Mouse (Mus musculus): ENCODE data around the gene Ammecr1.

The Ammecr1 gene

GRCm38 (mm10) chrX:142966008-142966966 lies at the start of gene Ammecr1:
Gene Ammecr1 (minus strand): TSS chrX:142966728.
- DNase-seq, result peak; percentile 73 to 87

DNA sequence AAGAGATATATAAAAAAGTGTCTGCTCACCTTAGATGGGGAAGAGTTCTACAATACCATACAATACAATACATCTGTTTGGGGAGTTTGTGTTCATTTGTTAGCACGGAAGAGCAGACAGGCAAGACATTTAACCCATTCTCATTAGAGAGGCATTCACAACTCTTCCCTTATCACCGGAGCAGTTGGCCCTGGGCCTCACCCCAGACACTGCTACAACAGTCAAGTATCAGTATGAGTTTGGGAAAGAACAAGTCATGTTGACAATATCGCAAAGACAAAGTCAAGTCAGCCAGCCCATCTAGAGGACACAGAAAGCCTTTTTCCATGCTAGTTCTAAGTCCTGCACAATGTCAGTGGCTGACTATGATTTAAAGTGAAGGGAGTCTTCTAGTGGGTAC lies 47.6 kb upstream of the Ammecr1 start:
- no peak for DNase-seq

- DNase-seq, result no peak
Measured at GRCm38 (mm10) chrX:143012334-143012733, 45.8 kb upstream of the Ammecr1 start.

- DNase-seq, result no peak
Measured at GRCm38 (mm10) chrX:143011865-143012264, 45.3 kb upstream of the Ammecr1 start.

GRCm38 (mm10) chrX:143004131-143004846 lies 37.8 kb upstream of the Ammecr1 start:
- no peak for DNase-seq

DNA sequence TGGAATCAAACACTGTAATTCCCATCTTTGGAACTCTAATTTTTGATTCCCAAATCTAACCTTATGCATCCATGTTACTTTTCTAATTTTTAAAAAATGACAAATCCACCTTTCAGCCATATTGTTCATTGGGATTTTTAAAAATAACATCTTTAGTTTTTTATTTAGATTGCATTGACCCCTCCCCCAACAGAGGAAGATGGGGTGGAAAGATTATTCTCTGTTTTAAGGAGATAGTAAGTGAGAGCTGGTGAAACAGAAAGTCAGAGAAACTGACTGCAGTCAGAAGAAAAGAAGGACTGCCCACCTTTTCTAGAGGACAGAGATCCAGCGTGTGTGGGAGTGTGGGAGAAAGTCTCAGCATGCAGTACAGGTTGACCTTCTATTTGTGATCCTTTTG lies 30.7 kb upstream of the Ammecr1 start:
- no peak for DNase-seq

- DNase-seq, result no peak
Measured at GRCm38 (mm10) chrX:142994514-142994913, 28.0 kb upstream of the Ammecr1 start.

GRCm38 (mm10) chrX:142984170-142984569 lies 17.6 kb upstream of the Ammecr1 start:
- DNase-seq, result no peak

DNA sequence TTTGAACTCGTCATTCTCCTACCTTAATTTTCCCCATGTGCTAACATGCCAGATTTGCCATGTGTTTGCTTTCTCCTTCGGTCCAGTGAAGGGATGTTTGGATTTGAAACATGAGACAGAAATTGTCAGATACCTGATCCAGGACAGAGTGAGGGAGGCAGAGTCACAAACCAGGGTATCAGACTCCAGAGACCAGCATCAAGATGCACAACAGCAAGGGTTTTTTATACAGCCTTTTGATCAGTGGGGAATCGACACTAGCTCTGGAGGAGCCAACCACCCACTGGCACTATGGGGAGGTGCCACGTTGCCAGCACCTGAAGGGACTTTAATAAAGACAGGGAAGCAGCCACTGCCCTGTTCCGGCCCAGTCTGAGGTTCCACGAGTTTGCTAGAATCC lies 17.1 kb upstream of the Ammecr1 start:
- no peak for DNase-seq

DNA sequence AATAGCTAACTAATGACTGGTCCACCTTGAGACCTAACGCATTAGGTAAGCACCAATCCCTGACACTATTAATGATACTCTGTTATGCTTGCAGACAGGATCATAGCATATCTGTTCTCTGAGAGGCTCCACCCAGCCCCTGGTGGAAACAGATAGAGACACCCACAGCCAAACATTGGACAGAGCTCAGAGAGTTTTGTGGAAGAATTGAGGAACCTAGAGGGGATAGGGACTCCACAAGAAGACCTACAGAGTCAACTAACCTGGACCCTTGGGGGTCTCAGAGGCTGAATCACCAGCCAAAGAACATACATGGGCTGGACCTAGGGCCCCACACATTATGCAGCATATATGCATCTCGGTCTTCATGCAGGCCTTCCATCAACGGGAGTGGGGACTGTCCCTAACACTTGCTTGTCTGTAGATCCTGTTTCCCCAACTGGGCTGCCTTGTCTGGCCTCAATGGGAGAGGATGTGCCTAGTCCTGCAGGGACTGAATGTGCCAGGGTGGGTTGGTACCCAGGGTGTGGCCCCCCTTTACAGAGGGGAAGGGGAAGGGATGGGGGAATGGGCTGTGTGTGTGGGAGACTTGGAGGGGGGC lies 15.1 kb upstream of the Ammecr1 start:
- no peak for DNase-seq

DNA sequence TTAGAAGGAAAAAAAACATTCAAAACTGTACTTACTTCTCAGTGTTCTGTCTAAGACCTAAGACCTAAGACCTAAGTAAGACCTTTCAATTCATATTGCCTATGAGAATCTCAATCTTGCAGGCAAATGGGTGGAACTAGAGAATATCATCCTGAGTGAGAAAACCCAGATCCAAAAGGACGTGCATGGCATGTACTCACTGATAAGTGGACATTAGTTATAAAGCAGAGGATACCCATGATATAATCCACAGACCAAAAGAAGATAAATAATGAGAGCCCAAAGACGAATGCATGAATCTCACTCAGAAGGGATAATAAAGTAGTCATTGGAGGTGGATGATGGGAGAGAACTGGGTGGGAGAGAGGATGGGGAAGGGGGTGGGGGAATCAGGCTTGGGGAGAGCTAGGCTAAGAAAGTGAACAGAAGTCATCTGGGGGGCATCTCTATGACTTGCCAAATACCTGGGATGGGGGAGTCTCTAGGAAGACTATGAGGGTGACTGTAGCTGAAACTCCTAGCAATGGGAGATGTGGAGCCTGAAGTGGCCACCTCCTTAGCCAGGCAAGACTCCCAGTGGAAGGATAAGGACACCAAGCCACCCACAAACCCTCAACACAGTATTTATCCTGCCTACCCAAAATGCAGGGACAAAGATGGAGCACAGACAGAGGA lies 14.5 kb upstream of the Ammecr1 start:
- DNase-seq, result no peak

- DNase-seq, result no peak
Measured at GRCm38 (mm10) chrX:142979224-142979623, 12.7 kb upstream of the Ammecr1 start.

GRCm38 (mm10) chrX:142972443-142972970 lies 6.0 kb upstream of the Ammecr1 start:
- no peak for DNase-seq

DNA sequence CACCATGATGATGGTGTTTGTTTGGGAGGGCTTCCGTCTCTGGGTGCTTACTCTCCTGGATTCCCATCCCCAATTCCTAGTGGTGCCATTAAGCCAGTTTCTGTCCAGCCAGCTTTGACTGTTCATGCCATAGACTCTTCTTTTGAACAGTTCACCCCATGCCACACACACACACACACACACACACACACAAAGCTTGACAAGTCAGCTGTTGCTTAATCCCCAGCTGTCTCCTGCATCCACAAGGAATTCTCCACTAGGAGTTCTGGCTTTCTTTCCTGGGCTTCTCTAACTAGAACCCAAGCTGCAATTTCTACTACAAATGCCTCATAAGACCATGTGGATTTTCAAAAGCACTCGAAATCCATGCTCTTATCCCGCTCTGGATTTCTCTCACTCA lies 5.2 kb upstream of the Ammecr1 start:
- DNase-seq, result no peak

DNA sequence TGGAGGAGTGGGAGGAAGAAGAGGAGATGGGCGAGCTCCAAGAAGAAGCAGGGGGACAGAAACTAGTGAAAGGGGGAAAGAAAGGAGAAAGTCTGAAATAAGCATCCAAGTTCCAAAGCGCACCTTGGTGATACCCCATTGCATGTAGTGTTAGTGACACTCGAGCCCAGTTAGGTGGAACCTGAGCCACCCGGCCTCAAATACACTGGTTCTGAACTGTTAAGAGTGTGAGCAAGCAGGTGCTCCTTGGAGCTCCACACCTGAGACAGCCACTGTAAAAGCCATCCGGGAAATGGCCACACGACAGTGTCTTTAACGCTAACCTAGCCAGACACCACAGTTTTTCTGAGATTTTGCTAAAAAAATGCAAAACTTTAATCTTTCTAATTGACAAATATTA lies 539 bp upstream of the Ammecr1 start:
- no peak for DNase-seq

DNA sequence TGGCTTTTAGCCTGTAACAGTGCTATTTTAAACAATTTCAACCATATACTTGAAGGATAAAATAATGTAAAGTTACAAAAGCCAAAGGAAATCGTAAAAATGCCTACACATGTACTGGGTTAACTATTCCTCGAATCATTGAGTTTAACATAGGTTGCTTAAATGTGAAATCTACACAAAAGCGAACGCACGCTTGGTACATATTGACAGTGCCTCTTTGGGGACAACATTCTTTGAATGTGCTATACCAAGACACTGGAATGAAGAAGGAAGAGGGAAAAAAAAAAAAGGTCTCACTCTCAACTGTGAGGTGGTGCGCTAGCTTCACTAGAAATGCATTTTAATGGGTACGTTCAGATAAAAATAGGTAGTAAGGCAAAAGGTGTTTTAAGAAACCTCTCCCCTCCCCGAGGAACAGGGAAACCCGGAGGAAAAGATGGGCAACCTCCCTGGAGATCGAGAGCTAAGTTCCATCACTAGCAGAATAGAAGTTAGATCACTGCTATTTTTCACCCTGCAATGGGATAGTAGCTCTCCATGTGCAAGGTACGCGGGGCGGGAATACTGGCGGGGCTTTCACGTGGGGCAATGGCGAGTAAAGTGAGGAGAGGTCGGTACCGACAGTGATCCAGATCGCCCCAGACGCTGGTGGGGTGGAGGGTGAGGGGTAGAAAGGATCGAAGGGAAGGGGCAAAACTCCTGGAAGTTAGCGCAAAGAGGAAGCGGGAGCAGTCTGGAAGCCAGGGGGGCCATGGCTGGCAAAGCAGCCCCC lies 1.1 kb downstream of the Ammecr1 start:
- peak; percentile 13 to 28 for DNase-seq

GRCm38 (mm10) chrX:142960434-142960833 lies 6.1 kb downstream of the Ammecr1 start:
- no peak for DNase-seq

DNA sequence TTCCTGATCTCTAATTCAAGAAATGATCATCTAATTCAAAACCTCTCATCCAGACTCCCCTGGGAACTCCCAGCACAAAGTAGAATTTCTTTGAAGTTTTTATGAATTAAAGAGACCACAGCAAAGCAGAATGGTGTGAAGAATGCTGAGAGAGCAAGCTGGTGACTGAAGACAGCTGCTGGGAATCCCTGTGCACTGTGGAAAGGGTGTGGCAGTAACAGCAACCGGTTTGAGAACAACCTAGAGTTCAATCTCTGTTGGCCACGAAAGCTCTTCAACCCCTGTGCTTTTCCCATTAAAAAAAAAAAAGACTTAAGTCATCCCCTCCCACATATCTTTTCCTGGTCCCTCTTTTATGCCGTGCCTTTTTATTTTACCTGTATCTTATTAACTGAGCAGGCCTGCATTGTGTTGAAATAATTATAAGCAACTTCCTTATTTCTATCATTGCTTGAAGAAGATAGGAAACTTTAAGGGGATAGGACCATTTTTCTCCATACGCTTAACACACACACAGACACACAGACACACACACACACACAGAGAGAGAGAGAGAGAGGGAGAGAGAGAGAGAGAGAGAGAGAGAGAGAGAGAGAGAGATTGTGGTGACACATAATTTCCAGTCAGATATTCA lies 6.7 kb downstream of the Ammecr1 start:
- peak in 1 of 2 experiments; percentile 4 for DNase-seq

GRCm38 (mm10) chrX:142928430-142928829 lies 38.1 kb downstream of the Ammecr1 start:
- DNase-seq, result no peak

GRCm38 (mm10) chrX:142917394-142917793 lies 49.1 kb downstream of the Ammecr1 start:
- no peak for DNase-seq

DNA sequence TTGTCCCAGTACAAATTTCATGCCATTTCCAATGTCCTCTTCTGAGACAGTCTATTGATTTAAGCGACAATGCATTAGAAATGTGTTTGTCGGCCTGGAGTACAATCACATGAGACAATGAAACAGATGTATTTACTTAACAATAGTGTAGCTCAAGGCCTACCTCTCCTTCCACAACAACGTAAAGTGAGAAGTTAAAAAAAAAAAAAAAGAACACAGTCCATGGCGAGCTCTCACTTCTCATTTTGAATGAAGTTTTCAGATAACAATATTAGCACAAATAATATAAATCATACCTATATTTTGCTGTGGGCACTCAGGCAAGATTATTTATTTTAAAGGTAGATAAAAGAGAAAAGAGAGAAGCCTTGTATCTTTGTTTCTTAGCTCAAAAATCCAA lies 49.8 kb downstream of the Ammecr1 start:
- no peak for DNase-seq

All from kidney, postnatal 4 days (tissue).